Mouse (Mus musculus) heart, adult 2 months (tissue): ENCODE results near the gene Gm20388.

Experiments used
- CTCF ChIP-seq: fragments of 200-600 bp; IDR thresholded peaks from 2 replicates; pipeline ENCODE4 v1.8.1; 2022; ENCODE audit warnings: antibody characterized with exemption, mild to moderate bottlenecking, moderate library complexity
- EP300 ChIP-seq: fragments of 200-500 bp; IDR thresholded peaks from 2 replicates; pipeline ENCODE4 v1.6.1; 2011; ENCODE audit warnings: low read depth, low read length, control low read depth; ENCODE audit not compliant: insufficient read depth

GRCm38 (mm10) chr8:121419551-121419950 lies 1508.9 kb downstream of the Gm20388 start:
- TF ChIP-seq EP300 (no peak), CTCF (no peak)
